Mouse (Mus musculus) small intestine, adult 2 months (tissue): ENCODE measurements around the gene Spon2. TPM values are rescaled to one million over a fixed set of nuclear protein-coding genes. Genes with fewer than 3 reads are reported as not detected.

Source experiments
- H3K27ac ChIP-seq: fragments of 200-500 bp; 2 replicates; pipeline ENCODE4 v1.5.1; 2012; ENCODE audit warnings: low read depth, low read length, control low read depth, inconsistent platforms; ENCODE audit not compliant: insufficient read depth
- H3K27me3 ChIP-seq: fragments of 200-500 bp; 2 replicates; pipeline ENCODE4 v1.6.1; 2012; ENCODE audit warnings: mild to moderate bottlenecking, moderate library complexity, low read length, inconsistent platforms; ENCODE audit not compliant: control insufficient read depth, insufficient read depth
- H3K36me3 ChIP-seq: fragments of 200-500 bp; 2 replicates; pipeline ENCODE4 v1.6.1; 2012; ENCODE audit warnings: mild to moderate bottlenecking, low read length, control low read depth, inconsistent platforms; ENCODE audit not compliant: control insufficient read depth, insufficient read depth
- H3K4me1 ChIP-seq: fragments of 200-500 bp; 2 replicates; pipeline ENCODE4 v1.6.1; 2012; ENCODE audit warnings: low read length, inconsistent platforms, mixed read lengths; ENCODE audit not compliant: control insufficient read depth, insufficient read depth, insufficient read length
- H3K4me3 ChIP-seq: fragments of 200-500 bp; 2 replicates; pipeline ENCODE4 v1.5.1; 2012; ENCODE audit warnings: low read depth, mild to moderate bottlenecking, control low read depth, inconsistent platforms, low read length, moderate library complexity
- CTCF ChIP-seq: fragments of 200-500 bp; IDR thresholded peaks from 2 replicates; pipeline ENCODE4 v1.5.1; 2012; ENCODE audit warnings: low read depth, mild to moderate bottlenecking, control low read depth, inconsistent platforms, low read length, moderate library complexity, mixed read lengths; ENCODE audit not compliant: insufficient replicate concordance, insufficient read length; ENCODE audit errors: extremely low read depth
- POLR2A ChIP-seq: fragments of 200-500 bp; IDR thresholded peaks from 2 replicates; pipeline ENCODE4 v1.6.1; 2012; ENCODE audit warnings: low read depth, mild to moderate bottlenecking, control low read depth, inconsistent platforms, low read length, moderate library complexity
- WGBS: fragments of 180-500 bp; shearing (Covaris S2); methylation state at CpG from one replicate; pipeline ENCODE4 v1.1.7; 2018; 5-methylcytosine and 5-hydroxymethylcytosine counted together
- polyA plus RNA-seq: library from polyadenylated mRNA; depleted of rRNA; stranded (reverse); fragments of >200 nt; gene quantifications from 2 replicates; pipeline ENCODE4 v1.2.3, GENCODE M21; 2012

The Spon2 gene
- polyA plus RNA-seq, 1 experiment: 36.3 TPM

- Histone ChIP-seq H3K27ac (no peak overlapping the region), H3K4me3 (no peak overlapping the region), H3K27me3 (no peaks in the 10 kb centered on the region), H3K36me3 (no peaks in the 10 kb centered on the region), H3K4me1 (peaks cover 9% of the 10 kb centered on the region)
- TF ChIP-seq CTCF (no peak), POLR2A (no peak)
- 77% methylated on average over 5 of the region's 5 CpGs for WGBS
Measured at GRCm38 (mm10) chr5:33225673-33226072, 7.4 kb upstream of the Spon2 start.

- Histone ChIP-seq H3K4me3 (no peak overlapping the region), H3K27ac (no peak overlapping the region), H3K36me3 (no peaks in the 10 kb centered on the region), H3K4me1 (peaks cover 8% of the 10 kb centered on the region), H3K27me3 (no peaks in the 10 kb centered on the region)
- 84% methylated on average over 7 of the region's 7 CpGs for WGBS
- TF ChIP-seq CTCF (no peak), POLR2A (no peak)
Measured at GRCm38 (mm10) chr5:33224491-33224890, 6.2 kb upstream of the Spon2 start.

GRCm38 (mm10) chr5:33222841-33223744 is 4.8 kb upstream of the Spon2 start:
- H3K4me3 ChIP-seq: no peak overlapping the region
- 57% methylated on average over 9 of the region's 9 CpGs for WGBS
- H3K27ac ChIP-seq: peak overlapping the region; percentile 88
- peaks cover under 1% of the 10 kb centered on the region; the same call in 1 of the 2 replicates for H3K4me1 ChIP-seq
- H3K27me3 ChIP-seq: no peaks in the 10 kb centered on the region
- TF ChIP-seq POLR2A: no peak
- no peak for TF ChIP-seq CTCF
- no peaks in the 10 kb centered on the region for H3K36me3 ChIP-seq

- WGBS: 69% methylated on average over 6 of the region's 6 CpGs
- TF ChIP-seq POLR2A: no peak
- TF ChIP-seq CTCF: no peak
- Histone ChIP-seq H3K4me3 (no peak overlapping the region), H3K27me3 (no peaks in the 10 kb centered on the region), H3K36me3 (no peaks in the 10 kb centered on the region), H3K27ac (peak overlapping the region; percentile 88; the same call in 1 of the 2 replicates), H3K4me1 (no peaks in the 10 kb centered on the region; the same call in 1 of the 2 replicates)
Measured at GRCm38 (mm10) chr5:33222389-33222788, 4.1 kb upstream of the Spon2 start.

- Histone ChIP-seq H3K27ac (no peak overlapping the region; the same call in 1 of the 2 replicates), H3K4me3 (no peak overlapping the region), H3K4me1 (no peaks in the 10 kb centered on the region; the same call in 1 of the 2 replicates), H3K36me3 (no peaks in the 10 kb centered on the region), H3K27me3 (no peaks in the 10 kb centered on the region)
- WGBS: 77% methylated on average over 10 of the region's 10 CpGs
- TF ChIP-seq POLR2A: no peak
- TF ChIP-seq CTCF: no peak
Measured at GRCm38 (mm10) chr5:33220350-33221044, 2.2 kb upstream of the Spon2 start.

GRCm38 (mm10) chr5:33219831-33220230 is 1.6 kb upstream of the Spon2 start:
- Histone ChIP-seq H3K4me1 (no peaks in the 10 kb centered on the region; the same call in 1 of the 2 replicates), H3K36me3 (no peaks in the 10 kb centered on the region), H3K27me3 (no peaks in the 10 kb centered on the region), H3K27ac (0 out of 2 replicates have a peak overlapping the region, but pooled peaks have one; percentile 10), H3K4me3 (no peak overlapping the region)
- 86% methylated on average over 4 of the region's 4 CpGs for WGBS
- no peak for TF ChIP-seq POLR2A

GRCm38 (mm10) chr5:33218746-33219449 is 643 bp upstream of the Spon2 start:
- no peak overlapping the region for H3K4me3 ChIP-seq
- no peaks in the 10 kb centered on the region for H3K36me3 ChIP-seq
- TF ChIP-seq CTCF: no peak
- TF ChIP-seq POLR2A: no peak
- peak overlapping the region; percentile 51 for H3K27ac ChIP-seq
- WGBS: 58% methylated on average over 20 of the region's 20 CpGs
- H3K4me1 ChIP-seq: no peaks in the 10 kb centered on the region; the same call in 1 of the 2 replicates
- no peaks in the 10 kb centered on the region for H3K27me3 ChIP-seq
